Mouse (Mus musculus): ENCODE results near the gene Senp7. TPM values are rescaled to one million over a fixed set of nuclear protein-coding genes. Genes with fewer than 3 reads are reported as not detected.
"Not testable (repeated sequence)": the region's sequence is repeated elsewhere in the genome, so short reads cannot be mapped to it uniquely, and the experiment has no call there.

Senp7 gene
- total RNA-seq (2021), result 10 to 100 TPM; 33.1 to 48.4 TPM

DNA sequence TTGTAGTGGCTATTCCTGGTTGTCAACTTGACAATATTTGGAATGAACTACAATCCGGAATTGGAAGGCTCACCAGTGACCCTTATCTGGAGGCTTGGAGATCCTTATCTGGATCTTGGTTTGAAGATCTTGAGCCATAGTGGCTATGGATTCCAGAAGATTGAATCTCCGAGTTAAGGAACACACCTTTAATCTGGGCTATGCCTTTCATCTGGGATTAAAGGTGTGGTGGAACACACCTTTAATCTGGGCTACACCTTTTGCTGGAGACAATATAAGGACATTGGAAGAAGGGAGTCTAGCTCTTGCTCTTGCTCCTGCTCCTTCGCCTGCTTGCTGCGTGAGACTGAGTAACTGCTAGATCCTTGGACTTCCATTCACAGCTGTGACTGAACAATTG lies at the start of gene Senp7:
Gene Senp7 (plus strand): TSS at position 301 of the 400 bp plus-strand sequence.
- intact Hi-C loops (cut with DNase I); DNase-seq (ENCODE audit: low spot score in 2 of 2): not testable (repeated sequence)

DNA sequence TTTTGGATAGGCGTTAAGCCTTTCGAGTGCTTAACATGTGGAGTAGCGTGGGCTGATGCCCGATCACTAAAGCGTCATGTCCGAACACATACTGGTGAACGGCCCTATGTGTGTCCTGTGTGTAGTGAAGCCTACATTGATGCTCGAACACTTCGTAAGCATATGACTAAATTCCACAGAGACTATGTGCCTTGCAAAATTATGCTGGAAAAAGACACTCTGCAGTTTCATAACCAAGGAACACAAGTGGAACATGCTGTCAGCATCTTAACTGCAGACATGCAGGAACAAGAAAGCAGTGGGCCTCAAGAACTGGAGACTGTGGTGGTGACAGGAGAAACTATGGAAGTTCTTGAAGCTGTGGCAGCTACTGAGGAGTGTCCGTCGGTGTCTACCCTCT lies 41.3 kb upstream of the Senp7 start:
- intact Hi-C loops (cut with DNase I), result loop anchor here (2.0 kb wide), 1 partner anchor 32 kb away; no protein-coding TSS in a partner anchor
- DNase-seq (ENCODE audit: low spot score in 2 of 2), result peak; percentile 15 to 22

DNA sequence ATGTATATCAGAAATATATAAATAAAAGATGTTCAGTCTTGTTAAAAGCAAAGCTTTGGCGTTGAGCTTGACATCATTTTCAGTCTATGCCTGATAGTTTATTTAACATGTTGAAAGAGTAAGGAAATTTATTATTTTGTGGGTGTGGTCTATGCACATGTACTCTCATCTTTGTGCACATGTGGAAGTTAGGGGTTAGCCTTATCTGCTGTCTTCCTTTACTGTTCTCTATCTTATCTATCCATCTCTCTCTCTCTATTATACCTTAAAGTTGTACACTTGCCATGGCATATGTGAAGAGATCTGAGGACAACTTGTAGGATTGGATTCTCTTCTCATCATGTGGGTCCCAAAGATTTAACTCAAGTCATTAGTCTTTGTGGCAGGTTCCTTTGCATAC lies 39.3 kb upstream of the Senp7 start:
- DNase-seq (ENCODE audit: low spot score in 2 of 2), result no peak
- intact Hi-C loops (cut with DNase I), result no loop called here

DNA sequence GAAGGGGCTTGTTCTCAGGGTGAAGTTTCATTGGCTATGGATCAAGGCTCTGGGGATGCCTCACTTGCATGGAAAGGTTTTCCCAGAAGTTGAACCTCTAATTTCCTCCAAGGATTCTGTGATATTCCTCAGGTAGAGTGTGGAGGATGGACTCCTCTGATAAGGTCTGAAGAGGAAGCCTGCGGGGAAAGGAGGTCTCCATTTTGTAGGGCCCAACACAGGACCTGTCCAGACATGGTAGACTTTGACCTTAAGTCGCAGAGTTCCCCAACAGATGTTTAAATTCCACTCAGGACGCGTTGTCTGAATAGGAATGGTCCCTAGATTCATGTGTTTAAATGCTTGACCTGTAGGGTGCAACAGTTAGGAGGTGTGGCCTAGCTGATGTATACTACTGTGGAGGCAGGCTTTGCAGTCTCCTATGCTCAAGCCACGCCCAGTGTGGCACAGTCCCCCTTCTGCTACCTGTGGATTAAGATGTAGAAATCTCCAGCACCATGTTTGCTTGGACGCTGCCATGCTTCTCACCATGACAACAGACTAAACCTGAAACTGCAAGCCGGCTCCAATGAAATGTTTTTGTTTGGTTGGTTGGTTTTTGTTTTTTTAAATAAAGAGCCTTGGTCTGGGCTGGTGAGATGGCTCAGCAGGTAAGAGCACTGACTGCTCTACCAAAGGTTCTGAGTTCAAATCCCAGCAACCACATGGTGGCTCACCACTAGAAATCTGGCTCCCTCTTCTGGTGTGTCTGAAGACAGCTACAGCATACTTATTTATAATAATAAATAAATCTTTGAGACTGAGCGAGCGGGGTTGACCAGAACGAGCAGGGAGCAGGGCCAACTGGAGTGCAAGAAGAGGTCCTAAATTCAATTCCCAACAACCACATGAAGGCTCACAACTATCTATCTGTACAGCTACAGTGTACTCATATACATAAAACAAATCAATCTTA lies 35.1 kb upstream of the Senp7 start:
- intact Hi-C loops (cut with DNase I), result no loop called here
- DNase-seq (ENCODE audit: low spot score in 2 of 2), result no peak

DNA sequence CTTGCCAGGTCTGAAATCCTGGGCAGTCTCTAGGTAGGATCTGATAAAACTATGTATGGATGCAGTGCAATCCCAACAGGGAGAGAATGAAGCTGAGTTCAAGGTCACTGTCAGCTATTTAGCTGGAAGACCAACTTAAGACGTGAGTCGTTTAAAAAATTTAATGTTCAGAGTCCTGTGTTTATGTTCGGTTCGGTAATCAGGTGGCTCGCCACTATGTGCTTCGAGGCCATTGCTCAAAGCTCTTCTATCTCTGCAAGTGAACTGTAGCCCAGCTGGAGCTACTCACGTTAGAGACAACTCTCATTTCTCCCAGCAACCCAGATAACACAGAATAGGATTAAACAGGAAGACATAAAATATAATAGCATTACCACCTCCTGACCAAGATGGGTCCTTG lies 34.1 kb upstream of the Senp7 start:
- intact Hi-C loops (cut with DNase I), result no loop called here
- DNase-seq (ENCODE audit: low spot score in 2 of 2), result no peak

DNA sequence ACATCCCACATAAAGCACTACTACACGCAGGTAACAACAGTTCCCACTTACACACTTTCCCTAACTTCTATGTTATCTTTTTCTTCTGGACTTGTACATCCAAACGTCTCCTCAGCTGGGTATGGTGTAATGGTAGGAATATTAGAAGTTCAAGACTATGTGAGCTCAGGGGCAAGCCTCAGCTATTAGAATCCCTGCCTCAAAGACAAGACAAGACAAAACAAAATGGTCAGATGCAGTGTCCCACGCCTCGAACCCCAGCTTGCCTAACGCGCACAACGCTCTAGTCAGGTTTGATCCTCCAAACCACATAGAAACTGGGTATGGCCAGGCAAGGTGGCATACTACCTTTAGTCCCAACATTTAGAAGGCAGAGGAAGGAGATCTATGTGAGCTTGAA lies 28.5 kb upstream of the Senp7 start:
- DNase-seq (ENCODE audit: low spot score in 2 of 2), result no peak
- intact Hi-C loops (cut with DNase I), result no loop called here

DNA sequence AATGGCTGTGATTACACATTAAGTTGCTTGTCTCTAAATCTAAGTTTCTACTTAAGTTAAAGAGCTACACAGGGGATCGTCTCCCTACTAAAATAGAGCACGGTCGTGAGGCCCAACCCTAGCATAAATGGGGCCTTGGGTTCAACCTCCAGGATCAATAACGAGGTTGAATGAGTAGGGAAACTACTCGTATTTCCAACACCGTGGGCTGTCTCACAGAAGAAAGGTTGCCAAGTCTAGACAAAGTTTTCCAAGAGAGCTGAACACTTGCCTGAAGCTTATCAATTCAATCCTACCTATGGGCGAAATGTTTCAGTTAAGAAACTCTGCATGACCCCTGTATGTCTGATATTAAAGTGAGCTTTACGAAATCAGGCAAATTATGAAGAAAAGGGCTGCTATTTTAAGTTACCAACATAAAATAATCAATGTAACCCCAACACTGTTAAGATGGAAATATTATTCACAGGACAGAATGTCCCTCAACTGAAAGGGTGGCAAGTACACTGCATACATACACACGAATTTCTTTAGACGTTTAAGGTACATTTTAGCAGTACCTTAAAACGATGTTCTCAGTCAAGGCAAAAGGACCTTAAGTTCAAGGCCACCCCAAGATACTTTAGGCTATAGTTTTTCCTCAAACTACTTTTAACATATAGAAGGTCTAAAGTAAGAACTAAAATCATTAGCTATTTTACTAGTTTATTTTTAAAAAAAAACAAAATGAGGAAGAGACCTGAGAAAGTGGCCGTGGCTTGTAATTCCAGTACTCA lies 20.1 kb upstream of the Senp7 start:
- intact Hi-C loops (cut with DNase I), result loop anchor here (2.0 kb wide), 1 partner anchor 47 kb away; no protein-coding TSS in a partner anchor
- DNase-seq (ENCODE audit: low spot score in 2 of 2), result no peak

DNA sequence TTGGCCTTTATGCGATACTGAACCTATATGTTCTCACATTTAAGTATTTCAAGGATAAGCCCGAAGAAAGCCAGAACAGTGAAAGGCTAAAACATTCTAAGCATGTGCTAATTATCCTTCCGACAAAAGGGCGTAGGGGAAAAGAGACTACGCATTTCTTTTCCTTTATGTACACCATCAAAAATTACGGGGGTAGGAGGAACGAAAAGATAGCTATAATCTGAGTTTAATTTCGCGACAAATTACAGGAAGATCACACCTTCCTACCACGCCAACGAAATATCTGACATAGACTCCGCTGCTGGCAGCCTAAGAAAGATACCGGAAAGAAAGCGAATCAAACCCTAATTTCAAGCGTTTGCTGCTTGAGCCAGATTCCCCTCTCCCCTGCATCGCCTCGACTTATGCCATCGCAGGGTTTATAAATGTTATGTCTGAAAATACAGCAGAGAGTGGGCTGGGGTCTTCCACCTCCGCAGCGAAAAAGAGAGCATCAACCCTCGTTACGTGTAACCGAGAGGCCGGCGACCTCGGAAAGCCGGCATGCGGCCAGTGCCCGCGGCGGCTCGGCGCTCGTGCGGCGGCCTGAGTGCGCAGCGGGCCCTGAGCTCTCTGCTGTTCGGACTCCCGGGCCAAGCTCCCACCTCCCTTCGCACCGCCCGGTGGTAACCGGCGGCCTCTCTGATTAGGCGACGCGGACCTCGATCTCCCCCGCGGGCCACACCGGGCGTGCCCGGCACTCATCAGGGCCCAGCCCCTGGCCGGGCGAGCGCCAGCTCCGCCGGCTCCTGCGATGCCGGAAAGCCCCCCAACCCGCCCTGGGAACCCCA lies 19.2 kb upstream of the Senp7 start:
- DNase-seq (ENCODE audit: low spot score in 2 of 2), result no peak
- intact Hi-C loops (cut with DNase I), result loop anchor here (1.0 to 2.0 kb wide), 2 partner anchors 46 to 56 kb away; partner anchors contain the start of gene Zbtb11

DNA sequence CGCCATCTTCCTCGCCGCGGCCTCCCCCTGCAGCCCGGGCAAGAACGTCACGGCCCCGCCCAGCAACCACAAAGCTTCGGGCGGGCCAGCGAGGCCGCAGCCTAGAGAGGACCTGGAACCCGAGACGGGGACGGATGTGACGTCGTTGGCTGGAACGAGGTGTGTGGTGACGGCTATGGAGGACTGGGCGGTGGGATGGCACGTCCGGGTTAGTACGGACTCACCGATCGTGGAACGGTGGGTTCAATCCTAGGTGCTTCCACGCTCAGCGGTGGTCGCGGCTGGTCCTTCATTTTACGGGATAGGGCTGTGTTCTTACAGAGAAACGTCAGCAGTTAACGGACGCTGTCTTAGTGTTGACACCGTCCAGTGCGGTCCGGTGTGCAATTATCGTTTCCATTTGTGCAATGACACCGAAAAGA lies 18.5 kb upstream of the Senp7 start, which contains the start of gene Pcnp:
Gene Pcnp (minus strand): TSS at position 79 of the 422 bp plus-strand sequence.
- DNase-seq (ENCODE audit: low spot score in 2 of 2), result peak; percentile 98 to 99
- intact Hi-C loops (cut with DNase I), result loop anchor here (1.0 to 2.0 kb wide), 2 partner anchors 45 to 56 kb away; partner anchors contain the start of gene Zbtb11

DNA sequence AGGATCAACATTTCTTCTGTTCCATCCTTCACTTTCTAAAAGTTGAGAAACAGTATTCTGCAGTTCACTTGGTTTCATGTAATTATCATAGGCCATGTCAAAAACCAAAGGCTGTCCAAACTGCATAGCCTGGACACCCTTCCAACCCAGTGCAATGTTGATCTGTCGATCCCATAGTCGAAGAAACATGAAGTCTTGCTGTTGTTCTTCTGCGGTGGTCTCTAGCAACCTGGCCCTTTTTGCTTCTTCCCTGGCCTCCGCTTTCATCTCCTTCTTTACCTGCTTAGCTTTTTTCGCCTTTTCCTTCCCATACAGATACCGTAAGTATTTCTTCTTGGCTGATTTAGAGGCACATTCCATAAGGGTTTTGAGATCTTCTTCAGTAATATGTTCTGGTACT lies 13.6 kb upstream of the Senp7 start:
- DNase-seq (ENCODE audit: low spot score in 2 of 2), result no peak
- intact Hi-C loops (cut with DNase I), result no loop called here

DNA sequence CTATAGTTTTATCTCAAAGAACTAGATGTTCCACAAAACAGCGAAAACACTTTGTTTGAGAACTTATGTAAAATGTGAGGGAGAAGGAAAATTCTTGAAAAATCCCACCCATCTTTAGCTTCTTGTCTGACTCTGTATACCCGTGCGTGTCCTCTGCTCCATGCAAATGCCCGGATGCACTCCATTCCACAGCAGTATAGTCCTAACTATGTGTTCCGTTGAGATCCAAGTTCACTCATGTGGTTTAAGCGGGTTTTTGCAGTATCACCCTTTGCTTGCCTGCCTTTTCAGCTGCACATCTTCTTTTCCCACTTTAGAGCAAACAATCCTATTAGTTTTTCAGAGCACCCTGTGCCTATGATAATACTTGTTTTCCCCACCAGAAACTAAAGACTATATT lies 11.6 kb upstream of the Senp7 start:
- DNase-seq (ENCODE audit: low spot score in 2 of 2), result no peak
- intact Hi-C loops (cut with DNase I), result no loop called here

DNA sequence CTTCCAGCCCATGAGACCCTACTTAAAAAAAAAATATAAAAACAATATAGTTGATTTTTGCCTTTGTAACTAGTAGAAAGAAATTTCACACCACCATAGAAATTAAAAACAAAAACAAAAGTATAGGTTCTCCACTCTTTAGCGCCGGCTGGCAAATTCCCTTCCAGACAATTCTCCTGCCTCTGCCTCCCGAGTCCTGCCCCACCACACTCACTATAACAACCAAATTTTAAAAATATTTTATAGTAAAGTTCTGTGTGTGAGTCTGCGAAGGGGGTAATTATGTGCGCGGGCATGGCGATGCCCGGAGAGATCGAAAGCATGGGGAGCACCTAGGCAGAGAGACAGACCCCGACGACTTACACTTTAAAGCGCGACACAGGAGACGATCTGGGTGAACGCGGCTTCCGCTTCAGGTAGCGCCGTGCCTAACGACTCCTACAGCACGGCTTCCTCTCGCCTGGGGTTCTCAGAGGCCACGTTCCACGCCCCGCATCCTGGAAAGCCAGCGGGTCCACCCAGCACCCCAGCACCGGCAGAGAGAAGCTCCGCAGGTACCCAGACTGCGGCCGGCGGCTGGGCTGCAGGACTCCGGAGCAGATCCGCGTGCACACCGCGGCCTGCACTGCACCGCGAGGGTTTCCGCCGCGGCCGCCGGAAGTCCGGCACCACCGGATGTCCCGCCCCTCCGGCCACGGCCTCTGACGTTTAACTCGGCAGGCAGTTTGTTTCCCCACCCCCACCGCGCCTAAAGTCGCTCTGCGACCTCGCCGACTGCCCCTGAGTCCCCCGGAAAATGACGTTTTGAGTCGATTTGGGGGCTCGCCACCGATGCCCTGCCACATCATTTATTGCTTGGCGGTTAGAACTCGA lies 10.8 kb upstream of the Senp7 start, which contains the start of gene Trmt10c:
Gene Trmt10c (minus strand): TSS at position 682 of the 873 bp plus-strand sequence.
- intact Hi-C loops (cut with DNase I), result no loop called here
- DNase-seq (ENCODE audit: low spot score in 2 of 2), result peak; percentile 92 to 94

DNA sequence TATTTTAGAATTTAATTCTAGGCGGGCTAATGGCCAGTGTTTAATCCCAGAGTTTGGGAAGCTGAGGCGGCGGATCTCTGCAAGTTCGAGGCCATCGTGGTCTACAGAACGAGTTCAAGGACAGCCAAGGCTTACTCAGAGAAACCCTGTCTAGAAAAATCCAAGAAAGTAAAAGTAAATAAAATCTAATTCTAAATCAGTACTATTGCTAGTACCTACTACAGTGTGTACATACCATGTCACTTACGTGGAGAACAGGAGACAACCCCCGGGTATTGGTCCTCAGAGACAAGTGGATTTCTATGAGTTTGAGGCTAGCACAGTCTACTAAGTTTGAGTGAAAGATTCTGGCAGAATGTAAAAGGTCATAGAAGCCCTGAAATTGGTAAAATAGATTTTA lies 10.0 kb upstream of the Senp7 start:
- intact Hi-C loops (cut with DNase I), result no loop called here
- DNase-seq (ENCODE audit: low spot score in 2 of 2), result no peak

DNA sequence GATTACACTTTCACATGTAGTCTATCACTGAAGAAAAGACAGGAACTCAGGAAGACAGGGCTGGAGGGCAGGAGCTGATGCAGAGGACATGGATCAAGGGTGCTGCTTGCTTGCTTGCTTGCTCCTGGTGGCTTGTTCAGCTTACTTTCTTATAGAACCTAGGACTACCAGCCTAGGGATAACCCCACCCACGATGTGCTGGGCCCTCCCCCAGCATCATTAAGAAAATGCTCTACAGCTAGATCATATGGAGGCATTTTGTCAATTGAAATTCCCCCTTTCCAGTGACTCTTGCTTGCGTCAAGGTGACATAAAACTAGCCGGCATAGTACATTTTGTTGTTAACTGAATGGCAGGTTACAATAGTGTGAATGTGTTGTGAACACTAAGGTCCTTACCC lies 7.8 kb downstream of the Senp7 start:
- no peak for DNase-seq (ENCODE audit: low spot score in 2 of 2)
- intact Hi-C loops (cut with DNase I), result no loop called here

DNA sequence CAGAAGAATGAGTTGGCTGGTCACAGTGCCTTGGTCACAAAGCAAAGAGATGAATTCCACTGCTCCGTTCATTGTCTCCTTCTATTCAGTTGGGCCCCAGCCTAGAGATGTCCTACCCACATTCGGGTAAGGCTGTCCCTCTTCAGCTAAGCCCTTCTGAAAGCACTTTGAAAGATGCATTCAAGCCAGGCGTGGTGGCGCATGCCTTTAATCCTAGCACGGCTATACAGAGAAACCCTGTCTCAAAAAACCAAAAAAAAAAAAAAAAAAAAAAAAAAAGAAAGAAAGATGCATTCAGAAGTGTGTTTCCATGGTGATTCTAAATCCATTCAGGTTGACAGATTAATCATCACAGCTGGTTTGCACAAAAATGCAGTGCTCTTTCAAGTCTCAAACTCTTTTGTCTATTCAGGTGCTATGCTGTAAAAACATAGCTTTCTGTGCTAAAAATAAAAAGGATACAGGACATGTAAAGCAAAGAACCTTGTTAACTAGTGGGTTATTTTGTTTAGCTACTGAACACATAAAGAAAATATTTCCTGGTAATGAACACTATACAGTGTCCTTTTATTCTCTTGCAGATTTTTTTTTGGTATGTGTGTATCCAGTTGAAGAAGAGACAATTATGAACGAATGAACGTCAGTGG lies 8.9 kb downstream of the Senp7 start:
- DNase-seq (ENCODE audit: low spot score in 2 of 2), result no peak
- intact Hi-C loops (cut with DNase I), result no loop called here

DNA sequence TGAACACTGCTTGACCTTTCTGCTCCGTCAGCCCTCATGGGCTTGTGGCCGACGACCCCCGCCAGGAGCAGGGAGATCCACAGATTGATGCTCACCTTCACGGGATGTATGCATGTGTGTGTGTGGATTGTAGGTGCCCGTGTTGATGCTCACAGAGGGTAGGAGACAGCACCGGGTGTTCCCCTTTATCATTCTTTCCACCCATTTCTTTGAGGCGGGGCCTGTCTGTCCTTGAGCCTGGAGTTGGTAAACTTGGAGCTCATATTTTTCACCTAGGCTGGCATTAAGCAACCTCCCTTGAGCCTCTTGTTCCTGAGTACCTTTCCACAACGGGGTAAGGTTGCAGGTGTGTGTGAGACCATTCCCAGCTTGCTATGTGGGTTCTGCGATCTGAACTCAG lies 10.0 kb downstream of the Senp7 start:
- intact Hi-C loops (cut with DNase I), result no loop called here
- no peak for DNase-seq (ENCODE audit: low spot score in 2 of 2)

DNA sequence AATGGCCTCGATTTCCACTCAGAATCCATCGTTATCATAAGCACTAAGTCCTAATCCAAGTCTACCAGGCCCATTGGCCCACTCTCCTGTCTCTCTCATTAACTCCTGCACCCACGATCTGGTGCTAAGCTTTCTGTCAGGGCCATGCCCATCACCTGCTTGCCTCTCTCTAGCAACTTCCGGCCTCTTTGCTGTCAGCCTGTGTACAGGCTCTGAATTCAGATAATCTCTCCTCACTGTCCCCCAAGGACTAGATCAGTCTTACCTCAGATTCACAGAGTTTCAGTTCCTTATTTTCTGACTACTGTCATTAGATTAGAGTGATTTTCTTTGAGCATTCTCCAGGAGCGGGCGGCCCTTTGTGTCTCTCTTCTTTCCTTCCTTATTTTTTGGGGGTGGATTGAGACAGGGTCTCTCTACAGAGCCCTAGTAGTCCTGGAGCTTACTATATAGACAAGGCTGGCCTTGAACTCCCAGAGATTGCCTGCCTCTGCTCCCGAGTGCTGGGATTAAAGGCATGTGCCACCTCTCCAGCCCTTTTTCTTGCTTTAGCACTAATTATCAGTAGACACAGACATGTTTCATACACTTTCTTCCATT lies 14.0 kb downstream of the Senp7 start:
- intact Hi-C loops (cut with DNase I), result loop anchor here (5.0 kb wide), 1 partner anchor 110 kb away; no protein-coding TSS in a partner anchor
- no peak for DNase-seq (ENCODE audit: low spot score in 2 of 2)
